Mouse (Mus musculus): Measurements from ENCODE around the gene Hmgcs2. TPM values are rescaled to one million over a fixed set of nuclear protein-coding genes. Genes with fewer than 3 reads are reported as not detected.

The Hmgcs2 gene
- total and polyA plus RNA-seq, 2 experiments from 2014 or later: 30.5 to 42.2 TPM

DNA sequence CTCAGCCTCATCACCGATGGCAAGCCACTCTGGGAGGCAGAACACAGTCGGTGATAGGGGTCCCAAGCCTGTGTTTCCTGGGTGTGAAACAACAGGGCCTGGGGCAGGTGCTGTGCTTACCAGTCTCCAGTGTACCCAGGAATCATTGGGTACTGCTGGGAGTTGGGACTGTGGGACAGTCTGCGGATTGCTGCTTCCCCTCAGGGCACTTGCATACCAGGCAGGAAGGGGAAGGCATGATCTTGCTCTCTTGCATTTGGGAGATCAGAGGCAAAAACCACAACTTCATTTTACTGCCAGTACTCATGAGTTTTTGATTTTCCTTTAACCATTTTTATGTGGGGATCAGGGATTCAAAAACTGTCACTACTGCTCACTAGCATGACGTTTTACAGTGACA is 21.5 kb upstream of the Hmgcs2 start:
- DNase-seq (ENCODE audit: low spot score) (no peak), ATAC-seq (no peak)
- Histone ChIP-seq H3K4me2 (ENCODE audit: low read depth, low read length) (no peak overlapping the region), H3K4me3 (ENCODE audit: low read length) (no peak overlapping the region), H3K27me3 (ENCODE audit: insufficient read depth, low read length) (no peaks in the 10 kb centered on the region), H3K9me3 (ENCODE audit: low read length) (no peaks in the 10 kb centered on the region), H3K4me1 (ENCODE audit: insufficient read depth, low read length) (no peaks in the 10 kb centered on the region), H3K36me3 (ENCODE audit: insufficient read depth, low read length) (no peaks in the 10 kb centered on the region), H3K9ac (replicated peaks; ENCODE audit: low read length) (no peak overlapping the region), H3K27ac (peak overlapping the region; percentile 5; the same call in 1 of the 2 replicates)
- 70% methylated on average over 4 of the region's 4 CpGs for WGBS
- TF ChIP-seq CTCF (IDR thresholded peaks at IDR 0.05; ENCODE audit: low read depth): no peak

- Histone ChIP-seq H3K27ac (peak overlapping the region; percentile 74; the same call in 1 of the 2 replicates), H3K9me3 (ENCODE audit: low read length) (no peaks in the 10 kb centered on the region), H3K36me3 (ENCODE audit: insufficient read depth, low read length) (no peaks in the 10 kb centered on the region), H3K9ac (replicated peaks; ENCODE audit: low read length) (no peak overlapping the region), H3K4me3 (ENCODE audit: low read length) (no peak overlapping the region), H3K27me3 (ENCODE audit: insufficient read depth, low read length) (no peaks in the 10 kb centered on the region), H3K4me2 (ENCODE audit: low read depth, low read length) (no peak overlapping the region), H3K4me1 (ENCODE audit: insufficient read depth, low read length) (no peaks in the 10 kb centered on the region)
- peak; percentile 56 for DNase-seq (ENCODE audit: low spot score)
- WGBS: 66% methylated on average over 5 of the region's 5 CpGs
- peak; percentile 66; the same call in 1 of the 2 replicates for ATAC-seq
- no peak for TF ChIP-seq CTCF (IDR thresholded peaks at IDR 0.05; ENCODE audit: low read depth)
Observed at GRCm38 (mm10) chr3:98259271-98259751, 20.9 kb upstream of the Hmgcs2 start.

- 80% methylated on average over 3 of the region's 3 CpGs for WGBS
- Histone ChIP-seq H3K27me3 (ENCODE audit: insufficient read depth, low read length) (no peaks in the 10 kb centered on the region), H3K4me1 (ENCODE audit: insufficient read depth, low read length) (no peaks in the 10 kb centered on the region), H3K4me2 (ENCODE audit: low read depth, low read length) (no peak overlapping the region), H3K36me3 (ENCODE audit: insufficient read depth, low read length) (no peaks in the 10 kb centered on the region), H3K4me3 (ENCODE audit: low read length) (no peak overlapping the region), H3K9ac (replicated peaks; ENCODE audit: low read length) (no peak overlapping the region), H3K9me3 (ENCODE audit: low read length) (no peaks in the 10 kb centered on the region), H3K27ac (no peak overlapping the region)
- no peak for DNase-seq (ENCODE audit: low spot score)
- ATAC-seq: no peak
- TF ChIP-seq CTCF (IDR thresholded peaks at IDR 0.05; ENCODE audit: low read depth): no peak
Observed at GRCm38 (mm10) chr3:98260534-98260933, 19.7 kb upstream of the Hmgcs2 start.

- H3K36me3 ChIP-seq (ENCODE audit: insufficient read depth, low read length): no peaks in the 10 kb centered on the region
- no peak overlapping the region for H3K27ac ChIP-seq
- WGBS: 97% methylated on average over 4 of the region's 4 CpGs
- no peaks in the 10 kb centered on the region for H3K9me3 ChIP-seq (ENCODE audit: low read length)
- no peak overlapping the region for H3K4me2 ChIP-seq (ENCODE audit: low read depth, low read length)
- H3K4me3 ChIP-seq (ENCODE audit: low read length): no peak overlapping the region
- H3K27me3 ChIP-seq (ENCODE audit: insufficient read depth, low read length): no peaks in the 10 kb centered on the region
- no peak overlapping the region for H3K9ac ChIP-seq (replicated peaks; ENCODE audit: low read length)
- H3K4me1 ChIP-seq (ENCODE audit: insufficient read depth, low read length): no peaks in the 10 kb centered on the region
- no peak for TF ChIP-seq CTCF (IDR thresholded peaks at IDR 0.05; ENCODE audit: low read depth)
- DNase-seq (ENCODE audit: low spot score) (no peak), ATAC-seq (no peak)
Observed at GRCm38 (mm10) chr3:98261415-98261814, 18.8 kb upstream of the Hmgcs2 start.

DNA sequence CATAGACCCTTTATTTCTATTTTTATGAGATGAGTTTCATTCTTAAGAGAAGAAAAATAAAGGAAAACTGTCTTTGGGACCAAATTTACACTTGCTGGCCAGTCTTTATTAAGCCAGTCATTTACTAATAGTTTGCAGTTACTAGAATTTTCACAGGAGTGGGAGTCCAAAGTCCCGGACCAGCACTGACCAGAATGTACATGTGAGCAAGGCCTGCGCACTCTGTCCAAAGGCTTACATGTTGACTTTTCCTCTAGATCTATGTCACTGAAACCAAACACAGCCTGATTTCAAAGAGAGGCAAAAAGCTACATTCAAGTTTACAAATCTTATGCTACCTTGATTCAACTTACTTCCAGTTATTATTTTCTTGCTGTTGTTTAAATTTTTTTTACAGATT is 18.1 kb upstream of the Hmgcs2 start:
- Histone ChIP-seq H3K9me3 (ENCODE audit: low read length) (no peaks in the 10 kb centered on the region), H3K36me3 (ENCODE audit: insufficient read depth, low read length) (no peaks in the 10 kb centered on the region), H3K27me3 (ENCODE audit: insufficient read depth, low read length) (no peaks in the 10 kb centered on the region), H3K4me1 (ENCODE audit: insufficient read depth, low read length) (peaks cover 1% of the 10 kb centered on the region; the same call in 1 of the 2 replicates), H3K4me3 (ENCODE audit: low read length) (no peak overlapping the region), H3K27ac (no peak overlapping the region), H3K4me2 (ENCODE audit: low read depth, low read length) (no peak overlapping the region), H3K9ac (replicated peaks; ENCODE audit: low read length) (no peak overlapping the region)
- no peak for DNase-seq (ENCODE audit: low spot score)
- no peak for TF ChIP-seq CTCF (IDR thresholded peaks at IDR 0.05; ENCODE audit: low read depth)
- WGBS: 98% methylated on average over 2 of the region's 2 CpGs
- ATAC-seq: no peak

GRCm38 (mm10) chr3:98267249-98267651 is 13.0 kb upstream of the Hmgcs2 start:
- Histone ChIP-seq H3K9ac (replicated peaks; ENCODE audit: low read length) (no peak overlapping the region), H3K9me3 (ENCODE audit: low read length) (no peaks in the 10 kb centered on the region), H3K27me3 (ENCODE audit: insufficient read depth, low read length) (no peaks in the 10 kb centered on the region), H3K4me2 (ENCODE audit: low read depth, low read length) (no peak overlapping the region), H3K27ac (peak overlapping the region; percentile 36; the same call in 1 of the 2 replicates), H3K4me1 (ENCODE audit: insufficient read depth, low read length) (peaks cover 8% of the 10 kb centered on the region), H3K4me3 (ENCODE audit: low read length) (no peak overlapping the region), H3K36me3 (ENCODE audit: insufficient read depth, low read length) (no peaks in the 10 kb centered on the region)
- DNase-seq (ENCODE audit: low spot score) (peak; percentile 32), ATAC-seq (peak; percentile 47; the same call in 1 of the 2 replicates)
- WGBS: 11% methylated on average over 6 of the region's 6 CpGs
- no peak for TF ChIP-seq CTCF (IDR thresholded peaks at IDR 0.05; ENCODE audit: low read depth)

GRCm38 (mm10) chr3:98273623-98274398 is 6.4 kb upstream of the Hmgcs2 start:
- peak; percentile 12 for DNase-seq (ENCODE audit: low spot score)
- ATAC-seq: no peak; the same call in 1 of the 2 replicates
- no peak for TF ChIP-seq CTCF (IDR thresholded peaks at IDR 0.05; ENCODE audit: low read depth)
- Histone ChIP-seq H3K27me3 (ENCODE audit: insufficient read depth, low read length) (no peaks in the 10 kb centered on the region), H3K4me1 (ENCODE audit: insufficient read depth, low read length) (no peaks in the 10 kb centered on the region), H3K9ac (replicated peaks; ENCODE audit: low read length) (no peak overlapping the region), H3K4me3 (ENCODE audit: low read length) (no peak overlapping the region), H3K27ac (no peak overlapping the region), H3K36me3 (ENCODE audit: insufficient read depth, low read length) (no peaks in the 10 kb centered on the region), H3K4me2 (ENCODE audit: low read depth, low read length) (no peak overlapping the region), H3K9me3 (ENCODE audit: low read length) (no peaks in the 10 kb centered on the region)
- WGBS: 51% methylated on average over 11 of the region's 11 CpGs

Data from hindbrain, postnatal 0 days (tissue).